Mouse (Mus musculus) stomach, embryonic 14.5 days (tissue): ENCODE results near the gene Cxcl10. TPM values are rescaled to one million over a fixed set of nuclear protein-coding genes. Genes with fewer than 3 reads are reported as not detected.

Experiments used
- ATAC-seq: fragments of 200-750 bp; cut with Nextera tagmentation; 2 replicates; pipeline ENCODE4 v1.8.0; 2017; ENCODE audit warnings: low read depth, moderate TSS enrichment; ENCODE audit not compliant: insufficient number of reproducible peaks, insufficient read depth, low FRiP score
- H3K27ac ChIP-seq: fragments of 300-500 bp; sonication (generic); 2 replicates; pipeline ENCODE4 v1.5.1; 2014; ENCODE audit warnings: mild to moderate bottlenecking, low read length, moderate library complexity, mixed read lengths
- H3K27me3 ChIP-seq: fragments of 300-500 bp; sonication (generic); 2 replicates; pipeline ENCODE4 v1.6.1; 2014; ENCODE audit warnings: low read length, control low read depth, mixed read lengths; ENCODE audit not compliant: control insufficient read depth, insufficient read depth
- H3K36me3 ChIP-seq: fragments of 300-500 bp; sonication (generic); 2 replicates; pipeline ENCODE4 v1.6.1; 2014; ENCODE audit warnings: mild to moderate bottlenecking, control low read depth, low read length, moderate library complexity, mixed read lengths; ENCODE audit not compliant: control insufficient read depth, insufficient read depth
- H3K4me1 ChIP-seq: fragments of 300-500 bp; sonication (generic); 2 replicates; pipeline ENCODE4 v1.6.1; 2014; ENCODE audit warnings: low read length, control low read depth, mixed read lengths; ENCODE audit not compliant: control insufficient read depth, insufficient read depth
- H3K4me2 ChIP-seq: fragments of 300-500 bp; sonication (generic); replicated peaks from 2 replicates; pipeline ENCODE4 v1.6.1; 2014; ENCODE audit warnings: low read depth, low read length, control low read depth
- H3K4me3 ChIP-seq: fragments of 300-500 bp; sonication (generic); 2 replicates; pipeline ENCODE4 v1.5.1; 2014; ENCODE audit warnings: low read depth, low read length, control low read depth
- H3K9ac ChIP-seq: fragments of 300-500 bp; sonication (generic); replicated peaks from 2 replicates; pipeline ENCODE4 v1.6.1; 2014; ENCODE audit warnings: low read depth, mild to moderate bottlenecking, control low read depth, low read length, moderate library complexity, mixed read lengths
- H3K9me3 ChIP-seq: fragments of 300-500 bp; sonication (generic); 2 replicates; pipeline ENCODE4 v1.6.1; 2016; ENCODE audit warnings: low read depth, low read length, control low read depth; ENCODE audit not compliant: control insufficient read depth
- WGBS: fragments of 180-500 bp; shearing (Covaris S2); extraction: QIAGEN DNeasy Blood & Tissue Kit; methylation state at CpG from one replicate; pipeline ENCODE4 v1.1.7; 2014; 5-methylcytosine and 5-hydroxymethylcytosine counted together
- polyA plus RNA-seq: library from polyadenylated mRNA; unstranded; fragments of >200 nt; fragmentation: Nextera tagmentation; extraction: Ambion mirVana; gene quantifications from 2 replicates; pipeline ENCODE4 v1.2.1, GENCODE M21; 2014

The Cxcl10 gene
- polyA plus RNA-seq, 1 experiment from 2014 or later = 0.54 TPM

GRCm38 (mm10) chr5:92345006-92345405 lies 3.7 kb downstream of the Cxcl10 start:
- no peak overlapping the region for H3K27ac ChIP-seq
- no peak overlapping the region for H3K4me2 ChIP-seq
- 78% methylated on average over 8 of the region's 8 CpGs for WGBS
- no peaks in the 10 kb centered on the region for H3K9me3 ChIP-seq
- no peak overlapping the region for H3K4me3 ChIP-seq
- no peak overlapping the region for H3K9ac ChIP-seq
- no peak for ATAC-seq
- H3K4me1 ChIP-seq = no peaks in the 10 kb centered on the region
- no peaks in the 10 kb centered on the region for H3K36me3 ChIP-seq
- no peaks in the 10 kb centered on the region for H3K27me3 ChIP-seq

GRCm38 (mm10) chr5:92340606-92341005 lies 8.1 kb downstream of the Cxcl10 start:
- Histone ChIP-seq H3K27ac (no peak overlapping the region), H3K4me3 (no peak overlapping the region), H3K9me3 (no peaks in the 10 kb centered on the region), H3K36me3 (no peaks in the 10 kb centered on the region), H3K27me3 (no peaks in the 10 kb centered on the region), H3K4me2 (no peak overlapping the region), H3K9ac (no peak overlapping the region), H3K4me1 (no peaks in the 10 kb centered on the region)
- WGBS = 79% methylated on average over 4 of the region's 4 CpGs
- no peak for ATAC-seq

GRCm38 (mm10) chr5:92336743-92337142 lies 11.9 kb downstream of the Cxcl10 start:
- Histone ChIP-seq H3K4me2 (no peak overlapping the region), H3K27ac (no peak overlapping the region), H3K27me3 (no peaks in the 10 kb centered on the region), H3K4me3 (no peak overlapping the region), H3K36me3 (no peaks in the 10 kb centered on the region), H3K9me3 (no peaks in the 10 kb centered on the region), H3K9ac (no peak overlapping the region), H3K4me1 (peaks cover 3% of the 10 kb centered on the region; the same call in 1 of the 2 replicates)
- 73% methylated on average over 3 of the region's 3 CpGs for WGBS
- no peak for ATAC-seq

GRCm38 (mm10) chr5:92332359-92332840 lies 16.3 kb downstream of the Cxcl10 start:
- no peaks in the 10 kb centered on the region for H3K36me3 ChIP-seq
- H3K4me1 ChIP-seq = peaks cover 9% of the 10 kb centered on the region; the same call in 1 of the 2 replicates
- H3K9me3 ChIP-seq = no peaks in the 10 kb centered on the region
- WGBS = 38% methylated on average over 9 of the region's 9 CpGs
- peak overlapping the region; percentile 94 for H3K27ac ChIP-seq
- H3K4me2 ChIP-seq = peak overlapping the region; percentile 22
- ATAC-seq = peak; percentile 64; the same call in 1 of the 2 replicates
- no peak overlapping the region for H3K9ac ChIP-seq
- H3K4me3 ChIP-seq = no peak overlapping the region
- H3K27me3 ChIP-seq = no peaks in the 10 kb centered on the region

GRCm38 (mm10) chr5:92331635-92332338 lies 16.9 kb downstream of the Cxcl10 start, which contains the start of gene Art3:
TSS of gene Art3 (plus strand) at chr5:92331827.
- Histone ChIP-seq H3K4me1 (peaks cover 9% of the 10 kb centered on the region; the same call in 1 of the 2 replicates), H3K9me3 (no peaks in the 10 kb centered on the region), H3K27me3 (no peaks in the 10 kb centered on the region), H3K27ac (peak within 1 kb of the TSS; percentile 94), H3K36me3 (no peaks in the 10 kb centered on the region), H3K4me2 (peak within 1 kb of the TSS; percentile 22), H3K9ac (no peak within 1 kb of the TSS), H3K4me3 (no peak within 1 kb of the TSS)
- WGBS = 88% methylated on average over 17 of the region's 17 CpGs
- peak; percentile 44; the same call in 1 of the 2 replicates for ATAC-seq

- Histone ChIP-seq H3K36me3 (no peaks in the 10 kb centered on the region), H3K27ac (peak overlapping the region; percentile 94), H3K4me2 (no peak overlapping the region), H3K4me3 (no peak overlapping the region), H3K9ac (no peak overlapping the region), H3K27me3 (no peaks in the 10 kb centered on the region), H3K9me3 (no peaks in the 10 kb centered on the region), H3K4me1 (peaks cover 9% of the 10 kb centered on the region; the same call in 1 of the 2 replicates)
- 84% methylated on average over 12 of the region's 12 CpGs for WGBS
- ATAC-seq = no peak
Measured at GRCm38 (mm10) chr5:92331122-92331521, 17.6 kb downstream of the Cxcl10 start.

GRCm38 (mm10) chr5:92327929-92328328 lies 20.8 kb downstream of the Cxcl10 start, which contains the start of gene Cxcl9:
TSS of gene Cxcl9 (minus strand) at chr5:92328079.
- H3K4me2 ChIP-seq = no peak within 1 kb of the TSS
- ATAC-seq = no peak
- peaks cover 9% of the 10 kb centered on the region; the same call in 1 of the 2 replicates for H3K4me1 ChIP-seq
- 79% methylated on average over 7 of the region's 7 CpGs for WGBS
- H3K9ac ChIP-seq = no peak within 1 kb of the TSS
- no peaks in the 10 kb centered on the region for H3K36me3 ChIP-seq
- no peak within 1 kb of the TSS for H3K4me3 ChIP-seq
- H3K27me3 ChIP-seq = no peaks in the 10 kb centered on the region
- no peaks in the 10 kb centered on the region for H3K9me3 ChIP-seq
- no peak within 1 kb of the TSS for H3K27ac ChIP-seq

- 71% methylated on average over 6 of the region's 6 CpGs for WGBS
- H3K27ac ChIP-seq = no peak overlapping the region
- H3K27me3 ChIP-seq = no peaks in the 10 kb centered on the region
- H3K9ac ChIP-seq = no peak overlapping the region
- no peak for ATAC-seq
- H3K4me1 ChIP-seq = peaks cover 9% of the 10 kb centered on the region; the same call in 1 of the 2 replicates
- H3K36me3 ChIP-seq = no peaks in the 10 kb centered on the region
- H3K9me3 ChIP-seq = no peaks in the 10 kb centered on the region
- H3K4me3 ChIP-seq = no peak overlapping the region
- H3K4me2 ChIP-seq = no peak overlapping the region
Measured at GRCm38 (mm10) chr5:92327367-92327766, 21.3 kb downstream of the Cxcl10 start.
